Mouse (Mus musculus): ENCODE data around the gene Itprid1.

GRCm38 (mm10) chr6:55902329-55902605, 65.6 kb downstream of the Itprid1 start:
- TF ChIP-seq GATA1 (IDR thresholded peaks at IDR 0.05; ENCODE audit: borderline replicate concordance, low read length) (no peak), FLI1 (IDR thresholded peaks at IDR 0.05; ENCODE audit: low read length) (no peak)
